Mouse (Mus musculus): Measurements from ENCODE around the gene Cited2. TPM values are rescaled to one million over a fixed set of nuclear protein-coding genes. Genes with fewer than 3 reads are reported as not detected.
A peak's percentile ranks its signal among the peaks of the same experiment; 100 is the strongest.

The Cited2 gene
- total RNA-seq, 2 experiments from 2014 or later = 26.3 to 39.9 TPM

DNA sequence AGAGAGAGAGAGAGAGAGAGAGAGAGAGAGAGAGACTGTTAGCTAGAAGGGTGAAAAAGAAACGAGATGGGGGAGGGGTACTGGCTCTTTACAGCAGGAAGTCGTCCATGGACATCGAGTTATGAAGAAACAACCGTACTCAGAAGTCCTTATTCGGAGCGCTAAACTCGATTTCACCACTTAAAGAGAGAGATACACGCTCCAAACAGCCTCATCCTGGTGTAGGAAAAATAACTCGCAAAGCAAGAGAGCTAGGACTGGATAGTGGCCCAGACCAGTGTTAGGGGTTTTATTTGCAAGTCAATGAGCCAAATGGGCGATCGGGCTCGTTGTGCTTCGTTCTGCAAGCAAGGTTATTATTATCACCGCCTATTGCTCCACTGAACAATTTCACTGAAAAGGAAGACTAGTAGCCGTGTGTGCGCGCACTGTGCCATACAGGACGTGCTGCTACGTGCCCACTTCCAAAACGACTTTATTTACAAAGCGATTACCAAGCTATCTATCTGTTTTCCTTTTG, 1.4 kb upstream of the Cited2 start:
- peak; percentile 12 for DNase-seq
- intact Hi-C loops (cut with DNase I; ENCODE audit: low total_unique reads) = no loop called here

GRCm38 (mm10) chr10:17722158-17722557, 860 bp upstream of the Cited2 start:
- intact Hi-C loops (cut with DNase I; ENCODE audit: low total_unique reads) = no loop called here

GRCm38 (mm10) chr10:17723421-17723841, 413 bp downstream of the Cited2 start:
- intact Hi-C loops (cut with DNase I; ENCODE audit: low total_unique reads) = no loop called here
- DNase-seq = no peak

More at GRCm38 (mm10) chr10:17722158-17722557, 860 bp upstream of the Cited2 start:
- DNase-seq = peak; percentile 94

GRCm38 (mm10) chr10:17723871-17724741, 1.1 kb downstream of the Cited2 start:
- intact Hi-C loops (cut with DNase I; ENCODE audit: low total_unique reads) = no loop called here
- DNase-seq = peak; percentile 77

- no peak for DNase-seq
- intact Hi-C loops (cut with DNase I; ENCODE audit: low total_unique reads) = no loop called here
Observed at GRCm38 (mm10) chr10:17725037-17725584, 2.1 kb downstream of the Cited2 start.

GRCm38 (mm10) chr10:17725644-17726372, 2.8 kb downstream of the Cited2 start:
- no peak for DNase-seq

DNA sequence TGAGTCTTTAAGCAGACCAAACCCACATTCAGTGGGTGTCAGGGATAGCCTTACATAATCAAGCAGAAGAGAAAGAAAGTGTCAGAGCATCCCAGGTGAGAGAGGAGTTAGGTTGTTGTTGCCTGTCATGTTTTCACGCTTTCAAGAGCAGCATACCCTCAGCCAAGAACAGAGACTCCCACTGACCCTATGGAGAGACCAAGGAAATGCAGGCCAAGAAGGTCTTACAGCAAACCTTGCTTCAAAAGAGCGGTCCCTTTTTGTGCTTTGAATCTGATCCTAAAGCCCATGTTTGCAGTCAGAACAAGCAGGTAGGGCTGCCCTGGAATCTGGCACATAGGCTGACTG, 3.3 kb downstream of the Cited2 start:
- no peak for DNase-seq
- intact Hi-C loops (cut with DNase I; ENCODE audit: low total_unique reads) = no loop called here

More at GRCm38 (mm10) chr10:17725644-17726372, 2.8 kb downstream of the Cited2 start:
- intact Hi-C loops (cut with DNase I; ENCODE audit: low total_unique reads) = no loop called here

- DNase-seq = no peak
- intact Hi-C loops (cut with DNase I; ENCODE audit: low total_unique reads) = no loop called here
Observed at GRCm38 (mm10) chr10:17727161-17727925, 4.3 kb downstream of the Cited2 start.

GRCm38 (mm10) chr10:17727926-17728279, 4.9 kb downstream of the Cited2 start:
- intact Hi-C loops (cut with DNase I; ENCODE audit: low total_unique reads) = no loop called here
- no peak for DNase-seq

DNA sequence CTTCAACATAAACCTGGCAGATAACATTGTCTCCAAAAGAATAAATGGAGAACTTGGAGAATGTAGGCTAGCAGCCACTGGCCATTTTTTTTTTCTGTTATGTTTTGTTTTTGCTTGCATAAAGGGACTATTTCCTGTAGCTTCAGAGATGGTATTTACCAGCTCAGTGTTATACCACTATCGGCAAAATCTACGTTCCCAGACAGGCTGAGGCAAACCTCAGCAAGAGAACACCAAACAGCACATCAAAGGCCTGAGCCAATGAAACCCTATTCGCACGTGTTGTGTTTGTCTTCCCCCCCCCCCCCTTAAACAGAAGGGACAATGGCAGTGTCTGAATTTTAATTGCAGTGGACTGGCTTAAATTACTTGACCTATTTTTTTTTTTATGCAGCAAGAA, 5.7 kb downstream of the Cited2 start:
- intact Hi-C loops (cut with DNase I; ENCODE audit: low total_unique reads) = no loop called here
- DNase-seq = no peak

- intact Hi-C loops (cut with DNase I; ENCODE audit: low total_unique reads) = no loop called here
- no peak for DNase-seq
Observed at GRCm38 (mm10) chr10:17729476-17729875, 6.5 kb downstream of the Cited2 start.

DNA sequence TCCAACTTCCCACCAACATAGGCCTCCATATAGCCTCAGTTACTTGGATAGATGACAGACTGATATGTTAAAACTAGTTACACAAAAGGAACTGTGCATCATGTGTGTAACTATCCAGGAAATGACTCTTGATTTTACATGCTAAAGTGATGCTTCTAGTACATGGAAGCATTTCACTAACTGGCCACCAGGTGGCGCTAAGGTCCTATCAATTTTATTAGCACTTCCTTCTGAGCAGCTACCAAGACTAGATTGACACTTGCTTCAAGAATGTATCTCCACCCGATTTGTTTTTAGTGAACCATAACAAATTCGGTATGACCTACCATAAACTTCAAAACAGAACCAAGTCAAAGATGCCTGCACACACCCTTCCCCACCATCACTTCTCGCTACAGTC, 10.0 kb downstream of the Cited2 start:
- DNase-seq = peak; percentile 66
- intact Hi-C loops (cut with DNase I; ENCODE audit: low total_unique reads) = loop anchor here (5.0 kb wide), 1 partner anchor 134 kb away; no protein-coding TSS in a partner anchor

- DNase-seq = no peak
- intact Hi-C loops (cut with DNase I; ENCODE audit: low total_unique reads) = no loop called here
Observed at GRCm38 (mm10) chr10:17742581-17742980, 19.6 kb downstream of the Cited2 start.

- DNase-seq = no peak
- intact Hi-C loops (cut with DNase I; ENCODE audit: low total_unique reads) = no loop called here
Observed at GRCm38 (mm10) chr10:17752478-17752877, 29.5 kb downstream of the Cited2 start.

DNA sequence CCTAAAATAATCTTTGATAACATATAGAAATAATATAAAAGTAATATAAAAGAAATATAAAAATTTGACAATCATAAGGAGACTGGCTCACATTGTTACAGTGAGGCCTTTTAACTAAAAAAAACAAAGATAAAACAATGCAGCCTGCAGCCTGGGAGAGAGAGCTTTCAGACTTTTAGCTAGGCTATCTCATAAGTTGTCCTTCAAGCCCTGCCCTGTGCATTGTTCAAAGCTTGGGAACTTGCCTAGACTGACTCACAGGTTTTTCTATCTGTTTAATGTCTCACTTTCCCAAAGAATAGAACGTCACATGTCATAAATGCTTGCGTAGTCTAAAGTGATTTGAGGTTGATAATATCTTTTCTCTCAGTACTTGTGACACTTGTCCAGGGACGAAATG, 36.8 kb downstream of the Cited2 start:
- DNase-seq = no peak
- intact Hi-C loops (cut with DNase I; ENCODE audit: low total_unique reads) = no loop called here

DNA sequence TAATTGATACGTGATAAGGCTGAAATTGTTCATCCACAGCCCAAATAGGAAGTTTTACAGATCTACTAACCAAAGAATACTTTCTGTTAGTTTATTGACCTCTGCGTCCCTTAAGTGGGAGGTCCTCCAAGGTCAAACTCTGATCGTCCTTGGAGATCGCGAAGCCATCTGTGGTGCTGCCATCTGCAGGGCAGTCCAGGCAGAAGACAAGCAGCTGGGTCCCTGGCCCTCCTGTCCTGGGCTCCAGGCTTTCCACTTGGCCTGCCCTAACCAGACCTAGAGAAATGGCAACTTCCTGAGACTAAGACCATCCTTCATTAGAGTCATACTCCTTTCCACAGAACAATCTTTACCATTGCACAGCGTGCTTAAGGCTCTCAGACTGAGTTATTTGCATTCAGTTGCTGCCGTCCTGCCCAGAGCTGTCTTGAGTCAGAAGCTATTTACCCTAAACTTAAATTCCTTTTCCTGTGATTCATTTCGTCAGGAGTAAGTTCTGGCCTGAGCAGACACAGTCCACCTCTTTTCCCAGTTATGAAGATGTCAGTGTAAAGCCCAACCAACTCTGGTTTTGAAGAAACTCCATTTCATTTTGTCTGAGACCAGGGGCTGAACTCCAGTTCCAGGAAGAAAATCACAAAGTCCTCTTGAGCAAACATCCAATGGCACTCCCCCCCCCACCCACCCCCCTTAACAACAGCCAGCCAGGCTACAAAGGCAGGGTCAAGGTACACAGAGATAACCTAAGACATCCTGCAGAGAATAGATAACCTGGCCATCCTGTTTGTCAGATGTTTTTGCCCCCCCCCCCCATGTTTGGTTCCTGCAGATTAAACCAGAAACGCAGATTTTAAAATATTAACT, 38.0 kb downstream of the Cited2 start:
- DNase-seq = no peak
- intact Hi-C loops (cut with DNase I; ENCODE audit: low total_unique reads) = no loop called here

DNA sequence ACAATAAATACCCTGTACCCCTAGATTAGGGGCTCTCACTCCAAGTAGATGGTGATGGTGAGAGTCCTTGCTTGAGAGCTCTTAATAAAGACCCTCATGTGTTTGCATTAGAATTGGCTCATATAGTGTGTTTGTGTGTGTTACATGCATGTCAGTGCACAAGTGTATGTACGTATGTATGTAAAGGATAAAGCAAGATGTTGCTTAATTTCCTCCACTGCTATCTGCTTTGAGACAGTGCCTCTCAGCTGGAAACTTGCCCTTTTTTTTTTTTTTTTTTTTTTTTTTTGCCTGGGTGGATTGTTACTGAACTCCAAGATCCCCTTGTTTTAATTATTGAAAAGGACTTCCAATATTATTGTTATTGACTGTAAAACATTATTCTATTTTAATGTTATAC, 38.6 kb downstream of the Cited2 start:
- DNase-seq = no peak

GRCm38 (mm10) chr10:17762946-17763345, 39.9 kb downstream of the Cited2 start:
- intact Hi-C loops (cut with DNase I; ENCODE audit: low total_unique reads) = no loop called here
- no peak for DNase-seq

More for the DNA sequence above, 38.6 kb downstream of the Cited2 start:
- intact Hi-C loops (cut with DNase I; ENCODE audit: low total_unique reads) = no loop called here

- intact Hi-C loops (cut with DNase I; ENCODE audit: low total_unique reads) = no loop called here
- no peak for DNase-seq
Observed at GRCm38 (mm10) chr10:17769856-17770255, 46.8 kb downstream of the Cited2 start.

Measured in gastrocnemius, postnatal 14 days (tissue).